Mouse (Mus musculus): ENCODE results near the gene Hsd11b1.

GRCm38 (mm10) chr1:193216000-193216399, 47.9 kb downstream of the Hsd11b1 start:
- no peak for TF ChIP-seq CTCF (IDR thresholded peaks at IDR 0.05; ENCODE audit: control insufficient read depth, insufficient read depth, insufficient read length)
- no peak for TF ChIP-seq USF1 (IDR thresholded peaks at IDR 0.05; ENCODE audit: low read depth)
- TF ChIP-seq MAX (IDR thresholded peaks at IDR 0.05): no peak
- TF ChIP-seq MYOD1 (IDR thresholded peaks at IDR 0.05; ENCODE audit: control insufficient read depth, insufficient read length, low read depth): peak; percentile 44
